Mouse (Mus musculus): ENCODE measurements around the gene Tbr1. TPM values are rescaled to one million over a fixed set of nuclear protein-coding genes. Genes with fewer than 3 reads are reported as not detected.
A peak's percentile ranks its signal among the peaks of the same experiment; 100 is the strongest.

The Tbr1 gene
- 0.24 and 0.37 TPM in 2 replicates for polyA plus RNA-seq (2014; fragmentation: Nextera tagmentation; extraction: Ambion mirVana)

- 0 out of 2 replicates have a peak within 1 kb of the TSS, but pooled peaks have one; percentile 12 for H3K4me3 ChIP-seq (ENCODE audit: low read depth, low read length)
- ATAC-seq (replicated peaks; ENCODE audit: insufficient number of reproducible peaks, low FRiP score, low TSS enrichment) = 0 out of 2 replicates have a peak, but pooled peaks have one; percentile 39
- H3K27ac ChIP-seq (ENCODE audit: low read depth, low read length) = no peak within 1 kb of the TSS
- peaks cover 39% of the 10 kb centered on the region for H3K27me3 ChIP-seq (ENCODE audit: control insufficient read depth, insufficient read depth, low read length)
- H3K4me2 ChIP-seq = peak within 1 kb of the TSS; percentile 37
- H3K36me3 ChIP-seq (ENCODE audit: control insufficient read depth, insufficient read depth, low read length) = no peaks in the 10 kb centered on the region
- WGBS (ENCODE audit: insufficient replicate concordance) = 3% methylated on average over 11 of the region's 11 CpGs
- H3K9ac ChIP-seq (ENCODE audit: low read depth, low read length) = no peak within 1 kb of the TSS
- no peaks in the 10 kb centered on the region for H3K9me3 ChIP-seq (replicated peaks; ENCODE audit: control insufficient read depth, low read length)
- peaks cover 16% of the 10 kb centered on the region for H3K4me1 ChIP-seq (ENCODE audit: control insufficient read depth, insufficient read depth, low read length)
Observed at GRCm38 (mm10) chr2:61802656-61803251, at the start of gene Tbr1. TSS of gene Tbr1 (plus strand) at chr2:61802930.

DNA sequence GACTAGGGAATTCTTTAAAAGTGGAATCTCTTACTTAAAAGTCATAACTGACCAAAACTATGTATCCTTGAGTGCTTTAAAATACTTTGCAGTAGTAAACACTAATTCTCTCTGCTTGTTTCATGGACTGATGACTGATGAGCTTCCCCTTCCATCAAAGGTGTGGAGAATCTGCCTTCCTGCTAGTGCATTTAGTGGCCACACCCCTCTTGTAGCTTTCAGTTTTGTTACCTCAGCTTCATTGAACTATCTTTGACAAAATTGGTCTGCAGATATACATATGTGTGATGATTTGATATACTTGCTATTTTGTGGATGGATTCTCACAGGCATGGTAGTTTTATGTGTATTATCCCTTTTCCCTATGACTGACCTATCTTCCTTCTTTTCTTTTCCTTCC, 47.7 kb upstream of the Tbr1 start:
- H3K9ac ChIP-seq (ENCODE audit: low read depth, low read length) = no peak overlapping the region
- H3K36me3 ChIP-seq (ENCODE audit: control insufficient read depth, insufficient read depth, low read length) = no peaks in the 10 kb centered on the region
- H3K4me2 ChIP-seq = no peak overlapping the region
- peaks cover 8% of the 10 kb centered on the region for H3K4me1 ChIP-seq (ENCODE audit: control insufficient read depth, insufficient read depth, low read length)
- H3K4me3 ChIP-seq (ENCODE audit: low read depth, low read length) = no peak overlapping the region
- no peak for ATAC-seq (replicated peaks; ENCODE audit: insufficient number of reproducible peaks, low FRiP score, low TSS enrichment)
- no peak overlapping the region for H3K27ac ChIP-seq (ENCODE audit: low read depth, low read length)
- H3K27me3 ChIP-seq (ENCODE audit: control insufficient read depth, insufficient read depth, low read length) = no peaks in the 10 kb centered on the region
- no peaks in the 10 kb centered on the region for H3K9me3 ChIP-seq (replicated peaks; ENCODE audit: control insufficient read depth, low read length)

DNA sequence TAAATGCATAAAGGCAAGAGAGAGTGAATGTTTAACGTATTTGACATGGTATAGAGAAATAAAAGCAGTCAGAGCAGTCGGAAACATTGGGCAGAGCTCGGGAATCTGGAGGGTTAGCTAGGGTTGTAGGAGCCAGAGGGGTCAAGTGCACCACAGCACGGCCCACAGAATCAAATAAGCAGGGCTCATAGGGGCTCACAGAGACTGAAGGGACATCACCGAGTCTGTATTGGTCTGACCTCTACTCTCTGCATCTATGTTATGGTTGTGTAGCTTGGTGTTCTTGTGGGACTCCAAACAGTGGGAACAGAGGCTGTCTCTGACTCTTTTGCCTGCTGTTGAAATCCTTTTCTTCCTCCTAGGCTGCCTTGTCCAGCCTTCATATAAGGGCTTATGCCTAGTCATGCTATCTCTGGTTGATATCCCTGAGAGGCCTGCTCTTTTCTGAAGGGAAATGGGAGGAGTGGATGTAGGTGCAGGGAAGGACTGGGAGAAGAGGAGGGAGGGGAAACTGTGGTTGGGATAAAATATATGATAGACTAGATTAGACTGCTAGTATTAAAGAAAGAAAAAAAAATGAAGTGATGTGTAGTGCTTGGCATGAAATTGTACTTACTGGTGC, 43.4 kb upstream of the Tbr1 start:
- Histone ChIP-seq H3K4me3 (ENCODE audit: low read depth, low read length) (no peak overlapping the region), H3K9ac (ENCODE audit: low read depth, low read length) (no peak overlapping the region), H3K9me3 (replicated peaks; ENCODE audit: control insufficient read depth, low read length) (no peaks in the 10 kb centered on the region), H3K4me1 (ENCODE audit: control insufficient read depth, insufficient read depth, low read length) (peaks cover 8% of the 10 kb centered on the region), H3K27ac (ENCODE audit: low read depth, low read length) (no peak overlapping the region), H3K36me3 (ENCODE audit: control insufficient read depth, insufficient read depth, low read length) (no peaks in the 10 kb centered on the region), H3K27me3 (ENCODE audit: control insufficient read depth, insufficient read depth, low read length) (no peaks in the 10 kb centered on the region), H3K4me2 (no peak overlapping the region)
- 62% methylated on average over 5 of the region's 5 CpGs for WGBS (ENCODE audit: insufficient replicate concordance)
- ATAC-seq (replicated peaks; ENCODE audit: insufficient number of reproducible peaks, low FRiP score, low TSS enrichment) = no peak

GRCm38 (mm10) chr2:61760044-61760443, 42.7 kb upstream of the Tbr1 start:
- H3K27ac ChIP-seq (ENCODE audit: low read depth, low read length) = no peak overlapping the region
- 51% methylated on average over 3 of the region's 3 CpGs for WGBS (ENCODE audit: insufficient replicate concordance)

GRCm38 (mm10) chr2:61764470-61765105, 38.1 kb upstream of the Tbr1 start:
- Histone ChIP-seq H3K36me3 (ENCODE audit: control insufficient read depth, insufficient read depth, low read length) (no peaks in the 10 kb centered on the region), H3K9me3 (replicated peaks; ENCODE audit: control insufficient read depth, low read length) (no peaks in the 10 kb centered on the region), H3K9ac (ENCODE audit: low read depth, low read length) (no peak overlapping the region), H3K4me2 (no peak overlapping the region), H3K27me3 (ENCODE audit: control insufficient read depth, insufficient read depth, low read length) (no peaks in the 10 kb centered on the region), H3K4me1 (ENCODE audit: control insufficient read depth, insufficient read depth, low read length) (peaks cover 2% of the 10 kb centered on the region), H3K27ac (ENCODE audit: low read depth, low read length) (no peak overlapping the region), H3K4me3 (ENCODE audit: low read depth, low read length) (no peak overlapping the region)
- 67% methylated on average over 6 of the region's 6 CpGs for WGBS (ENCODE audit: insufficient replicate concordance)
- ATAC-seq (replicated peaks; ENCODE audit: insufficient number of reproducible peaks, low FRiP score, low TSS enrichment) = no peak

More at GRCm38 (mm10) chr2:61760044-61760443, 42.7 kb upstream of the Tbr1 start:
- Histone ChIP-seq H3K4me2 (no peak overlapping the region), H3K4me1 (ENCODE audit: control insufficient read depth, insufficient read depth, low read length) (peaks cover 8% of the 10 kb centered on the region), H3K27me3 (ENCODE audit: control insufficient read depth, insufficient read depth, low read length) (no peaks in the 10 kb centered on the region), H3K9me3 (replicated peaks; ENCODE audit: control insufficient read depth, low read length) (no peaks in the 10 kb centered on the region), H3K36me3 (ENCODE audit: control insufficient read depth, insufficient read depth, low read length) (no peaks in the 10 kb centered on the region), H3K4me3 (ENCODE audit: low read depth, low read length) (no peak overlapping the region), H3K9ac (ENCODE audit: low read depth, low read length) (no peak overlapping the region)
- no peak for ATAC-seq (replicated peaks; ENCODE audit: insufficient number of reproducible peaks, low FRiP score, low TSS enrichment)

DNA sequence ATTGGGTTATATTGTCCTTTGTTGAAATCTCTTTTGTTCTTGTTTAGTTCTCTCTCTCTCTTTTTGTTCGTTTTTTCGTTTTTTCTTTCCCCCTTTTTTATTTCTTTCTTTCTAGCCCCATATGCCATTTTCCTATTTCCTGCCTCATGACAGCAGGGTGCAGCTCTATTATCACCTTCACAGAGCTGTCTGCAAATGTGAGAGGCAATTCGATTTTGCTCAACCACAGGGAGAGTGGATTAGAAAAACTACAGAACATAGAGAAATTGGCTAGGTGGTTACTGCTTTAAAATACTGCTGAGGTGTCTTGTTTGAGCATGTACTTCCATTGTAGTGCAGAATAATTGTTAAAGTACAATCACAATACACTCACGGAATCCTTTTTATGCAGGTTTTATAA, 37.2 kb upstream of the Tbr1 start:
- Histone ChIP-seq H3K9ac (ENCODE audit: low read depth, low read length) (no peak overlapping the region), H3K27ac (ENCODE audit: low read depth, low read length) (no peak overlapping the region), H3K4me3 (ENCODE audit: low read depth, low read length) (no peak overlapping the region), H3K4me1 (ENCODE audit: control insufficient read depth, insufficient read depth, low read length) (no peaks in the 10 kb centered on the region), H3K4me2 (no peak overlapping the region), H3K36me3 (ENCODE audit: control insufficient read depth, insufficient read depth, low read length) (no peaks in the 10 kb centered on the region), H3K27me3 (ENCODE audit: control insufficient read depth, insufficient read depth, low read length) (no peaks in the 10 kb centered on the region), H3K9me3 (replicated peaks; ENCODE audit: control insufficient read depth, low read length) (no peaks in the 10 kb centered on the region)
- WGBS (ENCODE audit: insufficient replicate concordance) = 73% methylated on average over 4 of the region's 4 CpGs
- no peak for ATAC-seq (replicated peaks; ENCODE audit: insufficient number of reproducible peaks, low FRiP score, low TSS enrichment)

DNA sequence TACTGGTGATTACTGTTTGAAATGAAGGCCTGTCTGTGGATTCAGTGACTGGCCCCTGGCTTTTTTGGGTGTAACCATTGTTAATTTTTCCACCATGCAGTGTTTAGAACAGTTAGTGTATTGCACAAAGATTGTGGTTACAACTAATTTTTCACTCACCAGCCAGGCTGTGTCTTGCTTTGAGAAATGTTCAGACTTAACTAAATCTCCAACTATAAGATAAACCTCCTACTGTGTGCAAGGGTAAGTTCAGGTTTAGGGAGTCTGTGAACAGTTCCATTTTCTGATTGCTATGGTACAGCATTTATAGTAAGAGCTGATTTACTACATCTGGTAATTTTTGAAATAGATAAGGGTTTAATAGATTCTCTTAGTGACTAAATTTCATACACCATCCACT, 21.9 kb upstream of the Tbr1 start:
- H3K27ac ChIP-seq (ENCODE audit: low read depth, low read length) = no peak overlapping the region
- H3K36me3 ChIP-seq (ENCODE audit: control insufficient read depth, insufficient read depth, low read length) = peaks cover 8% of the 10 kb centered on the region
- no peak overlapping the region for H3K4me3 ChIP-seq (ENCODE audit: low read depth, low read length)
- H3K27me3 ChIP-seq (ENCODE audit: control insufficient read depth, insufficient read depth, low read length) = no peaks in the 10 kb centered on the region
- no peak for ATAC-seq (replicated peaks; ENCODE audit: insufficient number of reproducible peaks, low FRiP score, low TSS enrichment)
- no peaks in the 10 kb centered on the region for H3K9me3 ChIP-seq (replicated peaks; ENCODE audit: control insufficient read depth, low read length)
- no peaks in the 10 kb centered on the region for H3K4me1 ChIP-seq (ENCODE audit: control insufficient read depth, insufficient read depth, low read length)
- H3K9ac ChIP-seq (ENCODE audit: low read depth, low read length) = no peak overlapping the region
- no peak overlapping the region for H3K4me2 ChIP-seq

- Histone ChIP-seq H3K27me3 (ENCODE audit: control insufficient read depth, insufficient read depth, low read length) (no peaks in the 10 kb centered on the region), H3K4me1 (ENCODE audit: control insufficient read depth, insufficient read depth, low read length) (no peaks in the 10 kb centered on the region), H3K36me3 (ENCODE audit: control insufficient read depth, insufficient read depth, low read length) (peaks cover 2% of the 10 kb centered on the region; the same call in 1 of the 2 replicates), H3K9me3 (replicated peaks; ENCODE audit: control insufficient read depth, low read length) (no peaks in the 10 kb centered on the region), H3K9ac (ENCODE audit: low read depth, low read length) (no peak overlapping the region), H3K4me3 (ENCODE audit: low read depth, low read length) (no peak overlapping the region), H3K4me2 (no peak overlapping the region), H3K27ac (ENCODE audit: low read depth, low read length) (no peak overlapping the region)
- 87% methylated on average over 5 of the region's 5 CpGs for WGBS (ENCODE audit: insufficient replicate concordance)
- ATAC-seq (replicated peaks; ENCODE audit: insufficient number of reproducible peaks, low FRiP score, low TSS enrichment) = no peak
Observed at GRCm38 (mm10) chr2:61794960-61795359, 7.8 kb upstream of the Tbr1 start.
